Mouse (Mus musculus): ENCODE data around the gene Tomm40l.

DNA sequence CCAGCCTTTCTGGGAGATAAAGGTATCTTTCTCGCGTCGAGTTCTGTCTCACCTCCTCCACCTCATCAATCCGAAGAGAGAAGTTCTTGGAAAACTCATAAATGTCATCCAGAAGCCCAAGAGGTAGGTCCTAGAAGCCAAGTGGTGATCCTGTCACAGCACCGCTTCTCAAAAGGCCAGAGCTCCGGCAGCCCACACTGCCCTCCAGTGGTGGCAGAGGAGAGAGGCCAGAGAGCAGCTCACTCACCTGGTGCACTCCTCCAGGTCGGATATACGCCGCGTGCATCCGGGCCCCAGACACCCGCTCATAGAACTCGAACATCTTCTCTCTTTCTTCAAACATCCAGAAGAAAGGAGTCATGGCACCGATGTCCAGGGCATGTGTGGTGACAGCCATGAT, 16.1 kb upstream of the Tomm40l start:
- TF ChIP-seq GATA1 (IDR thresholded peaks at IDR 0.05; ENCODE audit: borderline replicate concordance, low read length) (no peak), CTCF (IDR thresholded peaks at IDR 0.05; ENCODE audit: low read depth, low read length) (peak; percentile 54; the same call in 1 of the 2 replicates), POLR2AphosphoS5 (IDR thresholded peaks at IDR 0.05; ENCODE audit: insufficient replicate concordance, low read depth, low read length) (no peak), GATA2 (IDR thresholded peaks at IDR 0.05; ENCODE audit: borderline replicate concordance, low read depth, low read length) (no peak)
